Mouse (Mus musculus): ENCODE results near the gene Cep128. TPM values are rescaled to one million over a fixed set of nuclear protein-coding genes. Genes with fewer than 3 reads are reported as not detected.
A peak's percentile ranks its signal among the peaks of the same experiment; 100 is the strongest.

Gene Cep128
- polyA plus RNA-seq, 1 experiment, result 3.6 TPM

- 94% methylated on average over 2 of the region's 2 CpGs for WGBS
- no peak for DNase-seq (ENCODE audit: low read depth, low spot score)
Measured at GRCm38 (mm10) chr12:91067083-91067441, 317.1 kb downstream of the Cep128 start.

GRCm38 (mm10) chr12:91066286-91067082, 317.7 kb downstream of the Cep128 start:
- no peak for DNase-seq (ENCODE audit: low read depth, low spot score)
- WGBS, result 93% methylated on average over 5 of the region's 5 CpGs

- 84% methylated on average over 3 of the region's 3 CpGs for WGBS
- DNase-seq (ENCODE audit: low read depth, low spot score), result no peak
Measured at GRCm38 (mm10) chr12:91065423-91065822, 318.8 kb downstream of the Cep128 start.

GRCm38 (mm10) chr12:91064368-91064999, 319.7 kb downstream of the Cep128 start:
- no peak for DNase-seq (ENCODE audit: low read depth, low spot score)

DNA sequence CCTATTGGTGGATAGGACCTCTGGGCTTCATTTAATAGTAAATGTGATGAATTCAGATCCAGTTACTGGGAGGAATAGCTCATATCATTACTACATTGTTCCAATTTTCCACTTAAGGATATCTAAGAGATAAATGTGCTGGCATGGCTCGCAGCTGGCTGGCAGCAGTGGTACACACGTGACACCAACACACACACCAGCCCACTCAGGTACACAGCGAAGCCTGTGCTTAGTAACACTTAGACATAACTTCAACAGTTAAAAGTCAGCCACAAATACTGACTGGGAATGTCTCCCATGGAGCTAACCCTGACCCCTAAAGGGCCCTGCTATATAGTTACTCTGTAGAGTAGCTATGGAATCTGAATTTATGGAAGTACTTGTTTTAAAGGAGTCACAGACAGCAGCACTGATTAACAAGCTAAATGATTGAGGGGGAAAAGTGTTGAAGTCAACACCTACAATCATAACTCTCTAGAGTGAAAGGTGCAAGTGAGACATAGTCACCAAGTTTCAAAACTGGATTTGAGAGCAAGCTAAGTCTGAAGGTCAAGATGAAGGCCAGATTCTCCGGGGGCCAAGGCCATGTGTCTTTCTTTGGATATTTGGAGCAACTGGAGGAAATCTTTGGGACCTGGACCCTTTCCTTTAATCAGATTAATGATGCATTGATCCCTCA, 320.7 kb downstream of the Cep128 start:
- no peak for DNase-seq (ENCODE audit: low read depth, low spot score)
- WGBS, result 93% methylated on average over 4 of the region's 4 CpGs

DNA sequence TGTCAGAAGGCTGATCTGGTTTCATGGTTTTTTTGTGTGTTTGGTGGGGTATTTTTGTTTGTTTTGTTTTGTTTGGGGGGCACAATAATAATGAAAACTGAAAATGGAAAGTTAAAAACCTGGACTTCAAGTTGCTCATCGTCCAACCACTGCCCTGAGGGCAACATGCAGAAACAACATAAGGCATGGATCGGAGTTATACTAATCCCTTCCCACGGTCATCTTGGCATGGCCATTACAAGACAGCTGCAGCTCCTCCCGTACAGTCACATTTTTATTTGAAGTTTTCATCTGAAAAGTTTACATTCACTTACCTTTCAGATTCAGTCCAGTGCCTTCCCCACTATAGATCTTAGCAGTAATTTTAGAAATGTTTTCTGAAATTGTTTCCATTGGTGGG, 321.5 kb downstream of the Cep128 start:
- DNase-seq (ENCODE audit: low read depth, low spot score), result no peak
- 82% methylated on average over 4 of the region's 4 CpGs for WGBS

DNA sequence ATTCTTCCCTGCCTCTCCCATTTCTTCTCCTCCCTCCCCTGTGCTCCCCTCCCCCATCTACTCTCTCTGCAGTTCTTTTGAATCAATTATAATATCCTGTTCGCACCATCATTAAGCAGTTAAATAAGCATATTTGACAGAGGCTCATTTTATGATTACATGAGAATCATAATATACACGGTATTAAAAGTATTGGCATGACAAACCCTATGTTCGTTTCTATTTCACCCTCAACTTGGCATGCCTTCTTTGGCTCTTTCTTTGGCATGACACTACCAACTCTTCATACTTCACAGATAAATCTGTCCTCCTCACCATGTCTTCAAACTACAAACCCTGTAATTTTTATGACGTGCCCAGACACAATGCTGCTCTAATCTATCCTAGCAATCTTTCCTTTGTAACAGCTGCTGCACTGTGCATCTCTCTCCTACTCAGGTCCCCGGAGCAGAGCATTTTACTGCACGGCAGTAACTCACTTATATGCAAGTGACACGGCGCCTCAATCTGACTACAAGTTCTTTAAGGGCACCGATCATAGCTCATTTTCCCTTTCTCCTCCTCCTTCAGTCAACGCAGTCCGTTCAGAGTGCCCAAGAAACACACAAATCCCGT, 324.4 kb downstream of the Cep128 start:
- 81% methylated on average over 12 of the region's 12 CpGs for WGBS
- no peak for DNase-seq (ENCODE audit: low read depth, low spot score)

GRCm38 (mm10) chr12:91056885-91057284, 327.3 kb downstream of the Cep128 start:
- no peak for DNase-seq (ENCODE audit: low read depth, low spot score)
- WGBS, result 91% methylated on average over 10 of the region's 10 CpGs

GRCm38 (mm10) chr12:91052301-91052700, 331.9 kb downstream of the Cep128 start:
- no peak for DNase-seq (ENCODE audit: low read depth, low spot score)
- WGBS, result 90% methylated on average over 3 of the region's 3 CpGs

DNA sequence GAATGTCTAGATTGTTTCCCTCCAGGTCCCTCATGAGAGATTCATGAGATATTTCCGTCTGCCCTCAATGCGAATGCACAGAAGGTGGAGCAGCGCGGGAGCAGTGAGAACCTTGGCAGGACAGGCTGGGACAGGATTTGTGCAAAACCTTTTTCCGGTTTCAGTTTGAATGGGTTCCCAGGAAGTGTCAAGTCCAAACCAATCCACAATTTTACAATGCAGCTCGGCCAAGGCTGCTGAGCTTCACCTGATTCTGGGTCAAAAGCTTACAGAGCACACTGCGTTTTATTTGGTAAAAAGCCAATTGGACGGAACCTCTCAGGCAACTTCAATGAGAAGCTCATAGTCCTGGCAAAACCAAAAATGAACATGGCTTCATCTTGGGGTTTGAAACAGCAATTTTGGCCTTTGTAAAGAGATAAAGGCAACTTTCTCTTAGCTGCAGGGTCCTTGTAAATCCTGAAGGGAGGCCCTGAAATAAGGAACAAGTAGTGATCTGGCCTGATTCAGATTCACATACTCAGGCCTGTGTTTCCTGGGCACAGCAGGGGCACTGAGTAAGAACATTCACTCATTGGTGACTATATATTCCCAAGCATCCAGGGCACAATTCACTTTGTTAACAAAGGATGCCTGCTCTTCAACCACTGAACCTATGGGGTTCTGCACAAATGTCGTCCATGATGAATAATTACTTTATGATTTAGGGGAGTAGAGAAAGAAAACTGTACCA, 333.4 kb downstream of the Cep128 start:
- no peak for DNase-seq (ENCODE audit: low read depth, low spot score)
- 70% methylated on average over 9 of the region's 9 CpGs for WGBS

GRCm38 (mm10) chr12:91041363-91041762, 342.8 kb downstream of the Cep128 start:
- WGBS, result 79% methylated on average over 4 of the region's 4 CpGs
- DNase-seq (ENCODE audit: low read depth, low spot score), result no peak

- DNase-seq (ENCODE audit: low read depth, low spot score), result peak; percentile 38
- 63% methylated on average over 7 of the region's 7 CpGs for WGBS
Measured at GRCm38 (mm10) chr12:91040267-91040905, 343.8 kb downstream of the Cep128 start.

- WGBS, result 38% methylated on average over 5 of the region's 5 CpGs
- peak; percentile 46 for DNase-seq (ENCODE audit: low read depth, low spot score)
Measured at GRCm38 (mm10) chr12:91029116-91029515, 355.1 kb downstream of the Cep128 start.

DNA sequence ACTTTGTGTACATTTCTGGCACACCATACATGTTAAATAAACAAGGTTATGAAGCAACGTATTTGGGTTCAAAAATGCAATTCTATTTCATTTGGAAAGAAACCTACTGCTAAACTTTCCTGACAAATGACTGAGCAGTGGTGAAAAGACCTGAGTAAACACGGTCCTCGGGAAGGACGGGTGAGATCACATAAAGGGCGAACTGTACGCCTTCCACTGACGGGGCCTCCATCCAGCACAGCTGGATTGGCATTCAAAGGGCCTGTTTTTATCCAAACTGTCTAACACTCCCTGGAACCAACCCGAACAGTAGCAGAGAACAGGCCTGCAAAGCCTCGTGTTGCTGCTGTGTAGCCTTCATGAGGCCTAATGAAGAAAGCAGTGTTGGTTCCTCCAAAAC, 356.5 kb downstream of the Cep128 start:
- no peak for DNase-seq (ENCODE audit: low read depth, low spot score)
- 64% methylated on average over 9 of the region's 9 CpGs for WGBS

DNA sequence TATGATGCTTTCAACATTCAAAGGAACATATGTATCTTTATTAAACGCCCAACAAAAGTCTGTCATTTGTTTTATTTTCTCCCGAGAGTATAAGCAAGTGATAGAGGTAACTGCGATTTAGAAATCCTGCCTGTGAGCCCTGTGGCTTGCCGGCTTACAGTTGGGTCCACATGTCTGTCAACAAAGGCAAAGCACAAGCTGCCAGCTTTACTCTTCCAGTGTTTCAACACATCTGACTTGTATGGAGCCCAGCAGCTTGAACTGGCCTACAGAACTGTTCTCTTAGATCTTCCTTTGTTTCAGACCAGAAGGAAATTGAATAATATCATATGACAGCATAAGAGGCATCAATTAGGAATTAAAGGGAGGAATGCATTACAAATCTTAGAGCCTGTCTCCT, 357.1 kb downstream of the Cep128 start:
- 80% methylated on average over 4 of the region's 4 CpGs for WGBS
- DNase-seq (ENCODE audit: low read depth, low spot score), result no peak

- WGBS, result 95% methylated on average over 6 of the region's 6 CpGs
Measured at GRCm38 (mm10) chr12:91015075-91015474, 369.1 kb downstream of the Cep128 start.

DNA sequence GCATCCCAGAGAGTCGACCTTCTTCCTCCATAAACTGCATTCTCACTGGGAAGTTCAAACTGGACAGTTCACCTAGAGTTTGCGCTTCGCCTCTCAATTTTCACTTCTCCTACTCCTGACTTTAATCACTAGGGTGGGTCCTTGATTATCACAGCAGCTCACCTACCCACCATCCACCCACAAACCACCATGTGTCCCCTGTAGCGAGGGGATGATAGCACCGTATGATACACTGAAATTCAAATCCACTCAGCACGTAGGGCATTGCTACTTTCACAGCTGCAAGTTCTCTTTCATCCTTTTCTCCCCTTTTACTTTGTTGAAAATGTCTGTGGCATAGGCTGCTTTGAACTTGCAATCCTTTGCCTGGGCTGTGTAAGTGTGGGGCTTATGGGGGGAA, 371.2 kb downstream of the Cep128 start:
- DNase-seq (ENCODE audit: low read depth, low spot score), result no peak
- 85% methylated on average over 6 of the region's 6 CpGs for WGBS

More at GRCm38 (mm10) chr12:91015075-91015474, 369.1 kb downstream of the Cep128 start:
- DNase-seq (ENCODE audit: low read depth, low spot score), result no peak

GRCm38 (mm10) chr12:91012184-91012583, 372.0 kb downstream of the Cep128 start:
- no peak for DNase-seq (ENCODE audit: low read depth, low spot score)
- 71% methylated on average over 4 of the region's 4 CpGs for WGBS

DNA sequence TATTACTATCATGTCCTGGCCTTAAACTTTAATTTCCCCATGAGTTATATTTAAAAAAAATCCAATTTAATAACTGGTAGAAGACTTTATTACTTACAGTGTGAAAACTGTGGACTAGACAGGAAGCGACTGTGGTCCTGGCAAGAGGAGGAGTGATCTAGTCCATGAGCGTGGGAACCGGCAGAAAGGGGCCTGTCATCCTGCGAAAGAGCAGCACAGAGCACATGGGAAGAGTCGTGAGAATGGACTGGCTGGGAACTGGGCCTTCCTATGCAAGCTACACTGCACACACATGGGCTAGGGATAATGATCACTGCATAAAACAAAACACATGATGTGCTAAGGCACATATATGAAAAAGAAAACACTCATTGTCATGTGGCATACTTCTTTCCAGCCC, 375.5 kb downstream of the Cep128 start:
- 66% methylated on average over 5 of the region's 5 CpGs for WGBS

More for the DNA sequence above, 375.5 kb downstream of the Cep128 start:
- DNase-seq (ENCODE audit: low read depth, low spot score), result no peak
